Mouse (Mus musculus): ENCODE data around the gene Agxt. TPM values are rescaled to one million over a fixed set of nuclear protein-coding genes. Genes with fewer than 3 reads are reported as not detected.

Gene Agxt
- polyA plus RNA-seq, 2 experiments: 3.0 to 8.4 TPM

GRCm38 (mm10) chr1:93130242-93130983 lies 4.6 kb upstream of the Agxt start:
- Histone ChIP-seq H3K36me3 (replicated peaks; ENCODE audit: control insufficient read depth, insufficient read depth, low read depth) (no peaks in the 10 kb centered on the region), H3K27me3 (ENCODE audit: control insufficient read depth, insufficient read depth, low read length) (no peaks in the 10 kb centered on the region), H3K4me3 (ENCODE audit: insufficient read depth in 1 of 2, low read depth in 2 of 2, low read length in 2 of 2) (no peak overlapping the region), H3K9me3 (ENCODE audit: control insufficient read depth, low read length) (no peaks in the 10 kb centered on the region), H3K4me1 (replicated peaks; ENCODE audit: control insufficient read depth in 2 of 2, insufficient read depth in 2 of 2, low read length in 1 of 2) (no peaks in the 10 kb centered on the region), H3K27ac (no peak overlapping the region), H3K4me2 (ENCODE audit: low read depth) (no peak overlapping the region), H3K9ac (replicated peaks) (no peak overlapping the region)
- TF ChIP-seq CTCF (IDR thresholded peaks at IDR 0.05; ENCODE audit: low read depth) (no peak), EP300 (IDR thresholded peaks at IDR 0.05; ENCODE audit: low read depth) (no peak)
- no peak for DNase-seq (ENCODE audit: low read depth in 3 of 3, low spot score in 3 of 3)
- no peak for ATAC-seq (ENCODE audit: insufficient read depth)
- 51% methylated on average over 10 of the region's 10 CpGs for WGBS (ENCODE audit: insufficient replicate concordance)

DNA sequence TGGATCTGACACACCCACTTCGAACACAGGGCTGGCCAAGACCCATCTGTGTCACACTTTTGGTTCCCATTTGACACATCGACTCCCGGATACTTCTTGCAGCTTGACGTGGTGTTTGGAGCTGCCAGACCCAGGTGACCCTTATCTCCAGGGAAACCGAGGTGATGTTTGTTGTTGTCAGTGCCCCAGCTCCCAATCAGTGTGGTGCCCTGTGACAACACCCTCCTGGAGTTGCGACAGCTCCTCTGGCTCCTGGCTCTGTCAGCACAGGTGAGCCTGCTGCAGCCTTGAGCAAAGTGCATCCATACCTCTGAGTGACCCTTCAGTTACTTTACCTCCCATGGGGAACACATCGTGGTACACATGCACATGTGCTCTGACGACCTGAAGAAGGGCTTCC lies 2.4 kb upstream of the Agxt start:
- no peak overlapping the region for H3K27ac ChIP-seq
- H3K36me3 ChIP-seq (replicated peaks; ENCODE audit: control insufficient read depth, insufficient read depth, low read depth): no peaks in the 10 kb centered on the region
- H3K4me3 ChIP-seq (ENCODE audit: insufficient read depth in 1 of 2, low read depth in 2 of 2, low read length in 2 of 2): no peak overlapping the region
- H3K4me1 ChIP-seq (replicated peaks; ENCODE audit: control insufficient read depth in 2 of 2, insufficient read depth in 2 of 2, low read length in 1 of 2): no peaks in the 10 kb centered on the region
- DNase-seq (ENCODE audit: low read depth in 3 of 3, low spot score in 3 of 3): no peak
- no peaks in the 10 kb centered on the region for H3K9me3 ChIP-seq (ENCODE audit: control insufficient read depth, low read length)
- no peaks in the 10 kb centered on the region for H3K27me3 ChIP-seq (ENCODE audit: control insufficient read depth, insufficient read depth, low read length)
- TF ChIP-seq EP300 (IDR thresholded peaks at IDR 0.05; ENCODE audit: low read depth) (no peak), CTCF (IDR thresholded peaks at IDR 0.05; ENCODE audit: low read depth) (no peak)
- 40% methylated on average over 8 of the region's 8 CpGs for WGBS (ENCODE audit: insufficient replicate concordance)
- no peak overlapping the region for H3K4me2 ChIP-seq (ENCODE audit: low read depth)
- H3K9ac ChIP-seq (replicated peaks): no peak overlapping the region
- peak; percentile 40; the same call in 1 of the 2 replicates for ATAC-seq (ENCODE audit: insufficient read depth)

GRCm38 (mm10) chr1:93138534-93138933 lies 3.5 kb downstream of the Agxt start:
- Histone ChIP-seq H3K4me1 (replicated peaks; ENCODE audit: control insufficient read depth in 2 of 2, insufficient read depth in 2 of 2, low read length in 1 of 2) (peaks cover 0 to 2% of the 10 kb centered on the region in 2 experiments; a peak in 1 of 4 replicates), H3K27me3 (ENCODE audit: control insufficient read depth, insufficient read depth, low read length) (no peaks in the 10 kb centered on the region), H3K27ac (no peak overlapping the region), H3K4me3 (ENCODE audit: insufficient read depth in 1 of 2, low read depth in 2 of 2, low read length in 2 of 2) (no peak overlapping the region), H3K9me3 (ENCODE audit: control insufficient read depth, low read length) (no peaks in the 10 kb centered on the region), H3K9ac (replicated peaks) (no peak overlapping the region), H3K36me3 (replicated peaks; ENCODE audit: control insufficient read depth, insufficient read depth, low read depth) (no peaks in the 10 kb centered on the region), H3K4me2 (ENCODE audit: low read depth) (no peak overlapping the region)
- peak; percentile 69 for ATAC-seq (ENCODE audit: insufficient read depth)
- peak; percentile 24 to 45 (median 34) for DNase-seq (ENCODE audit: low read depth in 3 of 3, low spot score in 3 of 3)
- 54% methylated on average over 6 of the region's 6 CpGs for WGBS (ENCODE audit: insufficient replicate concordance)
- TF ChIP-seq EP300 (IDR thresholded peaks at IDR 0.05; ENCODE audit: low read depth) (no peak), CTCF (IDR thresholded peaks at IDR 0.05; ENCODE audit: low read depth) (no peak)

DNA sequence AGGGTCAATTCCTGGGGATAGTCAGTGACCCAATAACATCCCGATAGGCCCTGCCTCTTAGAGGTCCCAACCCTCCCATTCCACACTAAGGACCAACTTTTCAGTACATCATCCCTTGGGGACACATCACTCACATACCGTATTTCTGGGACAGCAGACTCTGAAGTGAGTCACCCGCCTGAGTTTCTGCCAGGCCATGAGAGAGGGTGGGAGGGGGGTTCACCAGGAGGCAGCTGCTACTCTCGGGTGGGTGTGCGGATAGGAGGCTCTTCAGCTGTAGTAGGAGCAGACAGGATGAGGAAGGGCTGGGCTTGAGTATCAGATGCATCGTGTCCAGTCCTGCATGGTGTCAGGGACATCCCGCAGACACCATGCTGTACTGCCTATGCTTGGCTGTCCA lies 4.7 kb downstream of the Agxt start:
- no peak overlapping the region for H3K27ac ChIP-seq
- peaks cover 0 to 2% of the 10 kb centered on the region in 2 experiments; a peak in 1 of 4 replicates for H3K4me1 ChIP-seq (replicated peaks; ENCODE audit: control insufficient read depth in 2 of 2, insufficient read depth in 2 of 2, low read length in 1 of 2)
- no peak overlapping the region for H3K4me2 ChIP-seq (ENCODE audit: low read depth)
- H3K9me3 ChIP-seq (ENCODE audit: control insufficient read depth, low read length): no peaks in the 10 kb centered on the region
- TF ChIP-seq EP300 (IDR thresholded peaks at IDR 0.05; ENCODE audit: low read depth) (no peak), CTCF (IDR thresholded peaks at IDR 0.05; ENCODE audit: low read depth) (no peak)
- H3K27me3 ChIP-seq (ENCODE audit: control insufficient read depth, insufficient read depth, low read length): no peaks in the 10 kb centered on the region
- ATAC-seq (ENCODE audit: insufficient read depth) (no peak), DNase-seq (ENCODE audit: low read depth in 3 of 3, low spot score in 3 of 3) (no peak)
- H3K9ac ChIP-seq (replicated peaks): no peak overlapping the region
- no peaks in the 10 kb centered on the region for H3K36me3 ChIP-seq (replicated peaks; ENCODE audit: control insufficient read depth, insufficient read depth, low read depth)
- no peak overlapping the region for H3K4me3 ChIP-seq (ENCODE audit: insufficient read depth in 1 of 2, low read depth in 2 of 2, low read length in 2 of 2)
- 58% methylated on average over 7 of the region's 7 CpGs for WGBS (ENCODE audit: insufficient replicate concordance)

GRCm38 (mm10) chr1:93142871-93143270 lies 7.8 kb downstream of the Agxt start:
- WGBS (ENCODE audit: insufficient replicate concordance): 59% methylated on average over 1 of the region's 1 CpGs

More at GRCm38 (mm10) chr1:93142871-93143270, 7.8 kb downstream of the Agxt start:
- Histone ChIP-seq H3K9ac (replicated peaks) (no peak overlapping the region), H3K27me3 (ENCODE audit: control insufficient read depth, insufficient read depth, low read length) (no peaks in the 10 kb centered on the region), H3K9me3 (ENCODE audit: control insufficient read depth, low read length) (no peaks in the 10 kb centered on the region), H3K27ac (no peak overlapping the region), H3K4me2 (ENCODE audit: low read depth) (no peak overlapping the region), H3K4me3 (ENCODE audit: insufficient read depth in 1 of 2, low read depth in 2 of 2, low read length in 2 of 2) (no peak overlapping the region), H3K4me1 (replicated peaks; ENCODE audit: control insufficient read depth in 2 of 2, insufficient read depth in 2 of 2, low read length in 1 of 2) (peaks cover 0 to 2% of the 10 kb centered on the region in 2 experiments; a peak in 1 of 4 replicates), H3K36me3 (replicated peaks; ENCODE audit: control insufficient read depth, insufficient read depth, low read depth) (no peaks in the 10 kb centered on the region)
- ATAC-seq (ENCODE audit: insufficient read depth): no peak
- TF ChIP-seq EP300 (IDR thresholded peaks at IDR 0.05; ENCODE audit: low read depth) (no peak), CTCF (IDR thresholded peaks at IDR 0.05; ENCODE audit: low read depth) (no peak)
- DNase-seq (ENCODE audit: low read depth in 3 of 3, low spot score in 3 of 3): no peak
